Mouse (Mus musculus): ENCODE data around the gene Hoxc10.

Gene Hoxc10

GRCm38 (mm10) chr15:102943468-102943813 lies 23.2 kb upstream of the Hoxc10 start:
- DNase-seq (ENCODE audit: low read depth, low spot score), result no peak

GRCm38 (mm10) chr15:102945185-102946077 lies 21.2 kb upstream of the Hoxc10 start:
- DNase-seq (ENCODE audit: low read depth, low spot score), result no peak

- no peak for DNase-seq (ENCODE audit: low read depth, low spot score)
These were observed 19.3 kb upstream of the Hoxc10 start for GRCm38 (mm10) chr15:102947276-102947675.

GRCm38 (mm10) chr15:102948842-102949241 lies 17.8 kb upstream of the Hoxc10 start:
- DNase-seq (ENCODE audit: low read depth, low spot score), result no peak

GRCm38 (mm10) chr15:102949696-102950095 lies 16.9 kb upstream of the Hoxc10 start:
- DNase-seq (ENCODE audit: low read depth, low spot score), result no peak

- no peak for DNase-seq (ENCODE audit: low read depth, low spot score)
These were observed 15.7 kb upstream of the Hoxc10 start for GRCm38 (mm10) chr15:102950877-102951276.

- no peak for DNase-seq (ENCODE audit: low read depth, low spot score)
These were observed 13.0 kb upstream of the Hoxc10 start for GRCm38 (mm10) chr15:102953561-102953960.

GRCm38 (mm10) chr15:102954192-102955006 lies 12.2 kb upstream of the Hoxc10 start, which contains the start of gene Hoxc11:
TSS of gene Hoxc11 (plus strand) at chr15:102954427.
- no peak for DNase-seq (ENCODE audit: low read depth, low spot score)

GRCm38 (mm10) chr15:102955007-102955382 lies 11.6 kb upstream of the Hoxc10 start:
- no peak for DNase-seq (ENCODE audit: low read depth, low spot score)

- DNase-seq (ENCODE audit: low read depth, low spot score), result no peak
These were observed 10.6 kb upstream of the Hoxc10 start for GRCm38 (mm10) chr15:102955833-102956640.

GRCm38 (mm10) chr15:102956906-102957305 lies 9.7 kb upstream of the Hoxc10 start:
- no peak for DNase-seq (ENCODE audit: low read depth, low spot score)

GRCm38 (mm10) chr15:102959663-102960191 lies 6.9 kb upstream of the Hoxc10 start:
- DNase-seq (ENCODE audit: low read depth, low spot score), result no peak

- no peak for DNase-seq (ENCODE audit: low read depth, low spot score)
These were observed 4.9 kb upstream of the Hoxc10 start for GRCm38 (mm10) chr15:102961728-102962127.

GRCm38 (mm10) chr15:102962492-102962891 lies 4.1 kb upstream of the Hoxc10 start:
- DNase-seq (ENCODE audit: low read depth, low spot score), result no peak

GRCm38 (mm10) chr15:102963259-102963658 lies 3.3 kb upstream of the Hoxc10 start:
- no peak for DNase-seq (ENCODE audit: low read depth, low spot score)

- no peak for DNase-seq (ENCODE audit: low read depth, low spot score)
These were observed 2.6 kb upstream of the Hoxc10 start for GRCm38 (mm10) chr15:102963671-102964640.

- DNase-seq (ENCODE audit: low read depth, low spot score), result no peak
These were observed 1.3 kb upstream of the Hoxc10 start for GRCm38 (mm10) chr15:102965003-102965891.

- no peak for DNase-seq (ENCODE audit: low read depth, low spot score)
These were observed 462 bp upstream of the Hoxc10 start for GRCm38 (mm10) chr15:102965892-102966775.

- no peak for DNase-seq (ENCODE audit: low read depth, low spot score)
These were observed 615 bp downstream of the Hoxc10 start, which contains the start of gene Hoxc5 for GRCm38 (mm10) chr15:102967312-102967510. TSS of gene Hoxc5 (plus strand) at chr15:102967443.
